Mouse (Mus musculus) heart, embryonic 14.5 days (tissue): ENCODE data around the gene Ikzf2. TPM values are rescaled to one million over a fixed set of nuclear protein-coding genes. Genes with fewer than 3 reads are reported as not detected.

Source experiments
- ATAC-seq: fragments of 200-750 bp; cut with Nextera tagmentation; 2 replicates; pipeline ENCODE4 v1.8.0; 2017; ENCODE audit warnings: low read depth, moderate TSS enrichment; ENCODE audit not compliant: insufficient number of reproducible peaks, insufficient read depth, low FRiP score
- H3K27ac ChIP-seq, 2 experiments: fragments of 200-500 bp in 1 of 2; fragments of 300-500 bp in 1 of 2; sonication (generic) in 1 of 2; replicated peaks in 1 of 2; 2 replicates each; pipeline ENCODE4 v1.5.1; 2012 to 2014; ENCODE audit warnings: low read depth in 2 of 2, low read length in 2 of 2, control low read depth in 1 of 2, mild to moderate bottlenecking in 1 of 2, mixed read lengths in 1 of 2; ENCODE audit not compliant: control insufficient read depth in 1 of 2, insufficient read depth in 1 of 2
- H3K27me3 ChIP-seq: fragments of 300-500 bp; sonication (generic); 2 replicates; pipeline ENCODE4 v1.6.1; 2014; ENCODE audit warnings: mild to moderate bottlenecking, low read length, control low read depth; ENCODE audit not compliant: control insufficient read depth, insufficient read depth
- H3K36me3 ChIP-seq: fragments of 300-500 bp; sonication (generic); 2 replicates; pipeline ENCODE4 v1.6.1; 2014; ENCODE audit warnings: mild to moderate bottlenecking, control low read depth, low read length, mixed read lengths; ENCODE audit not compliant: control insufficient read depth, insufficient read depth
- H3K4me1 ChIP-seq, 2 experiments: fragments of 200-500 bp in 1 of 2; fragments of 300-500 bp in 1 of 2; sonication (generic) in 1 of 2; 2 replicates each; pipeline ENCODE4 v1.6.1; 2012 to 2014; ENCODE audit warnings: low read length in 2 of 2, control low read depth in 1 of 2, mixed read lengths in 1 of 2; ENCODE audit not compliant: control insufficient read depth in 2 of 2, insufficient read depth in 2 of 2
- H3K4me2 ChIP-seq: fragments of 300-500 bp; sonication (generic); 2 replicates; pipeline ENCODE4 v1.6.1; 2014; ENCODE audit warnings: mild to moderate bottlenecking, low read length
- H3K4me3 ChIP-seq, 2 experiments: fragments of 200-500 bp in 1 of 2; fragments of 300-500 bp in 1 of 2; sonication (generic) in 1 of 2; 2 replicates each; pipeline ENCODE4 v1.5.1; 2012 to 2014; ENCODE audit warnings: low read length in 2 of 2, mild to moderate bottlenecking in 2 of 2, control low read depth in 1 of 2, low read depth in 1 of 2, moderate library complexity in 1 of 2; ENCODE audit not compliant: control insufficient read depth in 1 of 2, insufficient read depth in 1 of 2
- H3K9ac ChIP-seq: fragments of 300-500 bp; sonication (generic); 2 replicates; pipeline ENCODE4 v1.6.1; 2014; ENCODE audit warnings: mild to moderate bottlenecking, low read length
- H3K9me3 ChIP-seq: fragments of 300-500 bp; sonication (generic); 2 replicates; pipeline ENCODE4 v1.6.1; 2016; ENCODE audit warnings: low read length, control low read depth; ENCODE audit not compliant: control insufficient read depth
- WGBS: fragments of 180-500 bp; shearing (Covaris S2); extraction: QIAGEN DNeasy Blood & Tissue Kit; methylation state at CpG from one replicate; pipeline ENCODE4 v1.1.7; 2014; 5-methylcytosine and 5-hydroxymethylcytosine counted together
- polyA plus RNA-seq: library from polyadenylated mRNA; unstranded; fragments of >200 nt; fragmentation: Nextera tagmentation; extraction: Ambion mirVana; gene quantifications from 2 replicates; pipeline ENCODE4 v1.2.1, GENCODE M21; 2014

The Ikzf2 gene
- polyA plus RNA-seq, 1 experiment from 2014 or later: 3.3 TPM

DNA sequence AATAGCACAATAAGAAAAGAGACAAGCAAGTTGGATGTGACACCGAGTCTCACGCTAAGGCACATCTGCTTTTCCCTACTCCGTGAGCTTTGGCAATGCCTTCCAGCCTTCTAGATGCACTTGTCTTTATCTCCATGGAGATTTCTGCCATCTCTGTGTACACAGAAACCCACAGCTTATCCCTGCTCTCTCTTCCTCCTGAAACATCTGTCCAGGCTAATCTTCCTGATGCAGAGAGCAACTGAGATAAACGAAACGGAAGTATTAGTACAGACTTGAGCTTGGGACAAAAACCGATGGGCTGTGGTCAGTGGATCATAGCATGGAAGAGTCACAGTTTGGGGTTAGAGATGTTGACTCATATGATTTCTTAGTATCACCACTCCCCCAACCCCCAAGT is 179.5 kb downstream of the Ikzf2 start:
- Histone ChIP-seq H3K9ac (no peak overlapping the region), H3K27me3 (no peaks in the 10 kb centered on the region), H3K36me3 (no peaks in the 10 kb centered on the region), H3K4me3 (no peak overlapping the region), H3K9me3 (no peaks in the 10 kb centered on the region), H3K4me1 (peaks cover 2 to 4% of the 10 kb centered on the region in 2 experiments), H3K27ac (no peak overlapping the region), H3K4me2 (no peak overlapping the region)
- 64% methylated on average over 6 of the region's 6 CpGs for WGBS
- no peak for ATAC-seq

DNA sequence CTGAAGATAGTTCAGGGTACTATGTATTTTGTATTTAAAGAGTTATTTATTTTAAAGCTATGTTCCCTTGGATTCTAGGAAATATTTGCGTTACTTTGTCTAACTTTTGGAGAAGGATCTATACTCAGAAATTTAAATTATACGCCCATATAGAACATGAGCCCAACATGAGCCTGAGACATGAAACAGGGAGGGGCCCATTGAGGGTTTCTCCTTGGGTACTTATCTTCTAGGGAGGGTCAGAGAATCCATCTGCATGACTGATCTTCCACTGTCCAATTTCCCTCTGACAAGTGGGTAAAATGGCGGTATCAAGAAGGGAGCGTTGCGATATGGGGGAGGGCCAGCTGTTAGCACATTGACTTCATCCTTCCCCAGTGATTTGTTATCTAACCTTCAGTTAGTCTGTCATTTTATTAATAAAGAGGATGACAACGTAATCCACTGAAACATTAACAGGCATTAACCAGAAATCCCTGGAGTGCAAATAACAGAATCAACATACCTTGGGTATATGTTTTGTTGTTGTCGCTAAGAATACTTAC is 180.4 kb downstream of the Ikzf2 start:
- Histone ChIP-seq H3K27me3 (no peaks in the 10 kb centered on the region), H3K4me2 (no peak overlapping the region), H3K4me3 (no peak overlapping the region), H3K36me3 (no peaks in the 10 kb centered on the region), H3K27ac (no peak overlapping the region), H3K9me3 (no peaks in the 10 kb centered on the region), H3K4me1 (peaks cover 2 to 4% of the 10 kb centered on the region in 2 experiments), H3K9ac (no peak overlapping the region)
- 85% methylated on average over 7 of the region's 7 CpGs for WGBS
- no peak for ATAC-seq

DNA sequence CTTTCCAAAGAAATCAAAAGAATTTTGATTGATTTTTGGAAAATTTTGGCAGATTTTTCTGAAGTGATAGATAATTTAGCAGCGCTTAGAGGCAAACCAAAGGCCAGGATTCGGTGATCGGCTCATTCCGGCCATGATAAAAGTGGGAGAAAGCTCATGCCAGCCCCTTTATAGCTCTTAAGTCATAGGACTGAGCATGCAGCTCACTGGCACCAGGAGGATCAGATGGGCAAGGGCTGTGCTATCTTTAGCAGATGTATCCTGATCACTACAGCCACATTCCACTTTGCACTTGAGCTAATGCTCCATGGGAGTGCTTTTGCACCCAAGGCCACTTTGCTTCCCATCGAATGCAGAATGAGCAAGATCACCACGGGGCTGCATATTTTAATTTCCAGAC is 181.0 kb downstream of the Ikzf2 start:
- ATAC-seq: no peak
- 65% methylated on average over 6 of the region's 6 CpGs for WGBS
- no peak overlapping the region for H3K27ac ChIP-seq
- no peak overlapping the region for H3K4me2 ChIP-seq
- no peak overlapping the region for H3K4me3 ChIP-seq
- H3K36me3 ChIP-seq: no peaks in the 10 kb centered on the region
- H3K4me1 ChIP-seq: peaks cover 2 to 4% of the 10 kb centered on the region in 2 experiments
- H3K9ac ChIP-seq: no peak overlapping the region
- H3K27me3 ChIP-seq: no peaks in the 10 kb centered on the region
- H3K9me3 ChIP-seq: no peaks in the 10 kb centered on the region

DNA sequence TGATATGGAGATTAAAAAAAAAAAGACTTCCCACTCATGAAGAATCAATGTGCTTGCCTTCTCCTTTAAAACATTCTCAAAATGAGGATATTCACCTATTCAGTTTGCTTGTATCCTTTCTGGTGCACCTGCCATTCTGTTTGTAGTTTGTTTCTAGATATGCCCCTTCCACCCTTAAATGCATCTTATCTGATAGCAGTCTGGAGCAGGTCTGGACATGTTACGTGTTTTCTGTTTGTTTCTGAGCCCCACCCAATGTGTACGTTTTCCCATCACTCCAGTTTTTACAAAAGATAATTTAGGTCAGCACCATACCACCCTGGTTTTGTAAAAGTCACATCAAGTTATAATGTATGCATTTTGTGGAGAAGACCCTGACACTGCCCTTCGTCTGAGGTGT is 186.7 kb downstream of the Ikzf2 start:
- Histone ChIP-seq H3K9me3 (no peaks in the 10 kb centered on the region), H3K4me2 (no peak overlapping the region), H3K4me1 (no peaks in the 10 kb centered on the region), H3K27ac (no peak overlapping the region), H3K4me3 (no peak overlapping the region), H3K36me3 (no peaks in the 10 kb centered on the region), H3K9ac (no peak overlapping the region), H3K27me3 (no peaks in the 10 kb centered on the region)
- 73% methylated on average over 3 of the region's 3 CpGs for WGBS
- ATAC-seq: no peak

DNA sequence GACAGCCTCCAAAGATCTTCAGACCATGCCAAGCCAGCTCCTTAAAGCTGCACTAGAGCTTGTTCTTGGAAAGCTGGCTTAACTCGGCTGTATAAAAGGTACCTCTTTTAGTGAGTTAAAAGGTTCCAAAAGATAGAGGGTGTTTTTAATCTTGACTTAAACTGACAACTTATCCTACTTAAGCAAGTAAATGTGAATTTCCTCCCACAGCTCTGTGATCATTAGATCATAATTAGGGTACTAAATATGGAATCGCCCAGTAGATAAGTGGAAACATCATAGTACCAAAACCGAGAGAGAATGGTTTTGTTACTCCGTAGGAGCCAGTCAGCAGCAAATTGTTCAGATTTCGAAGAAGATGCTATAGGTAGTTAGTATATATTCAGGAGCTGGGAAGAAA is 187.4 kb downstream of the Ikzf2 start:
- no peaks in the 10 kb centered on the region for H3K4me1 ChIP-seq
- no peaks in the 10 kb centered on the region for H3K27me3 ChIP-seq
- H3K36me3 ChIP-seq: no peaks in the 10 kb centered on the region
- H3K9ac ChIP-seq: no peak overlapping the region
- H3K9me3 ChIP-seq: no peaks in the 10 kb centered on the region
- no peak overlapping the region for H3K27ac ChIP-seq
- 80% methylated on average over 5 of the region's 5 CpGs for WGBS
- no peak overlapping the region for H3K4me2 ChIP-seq
- H3K4me3 ChIP-seq: no peak overlapping the region
- ATAC-seq: no peak

DNA sequence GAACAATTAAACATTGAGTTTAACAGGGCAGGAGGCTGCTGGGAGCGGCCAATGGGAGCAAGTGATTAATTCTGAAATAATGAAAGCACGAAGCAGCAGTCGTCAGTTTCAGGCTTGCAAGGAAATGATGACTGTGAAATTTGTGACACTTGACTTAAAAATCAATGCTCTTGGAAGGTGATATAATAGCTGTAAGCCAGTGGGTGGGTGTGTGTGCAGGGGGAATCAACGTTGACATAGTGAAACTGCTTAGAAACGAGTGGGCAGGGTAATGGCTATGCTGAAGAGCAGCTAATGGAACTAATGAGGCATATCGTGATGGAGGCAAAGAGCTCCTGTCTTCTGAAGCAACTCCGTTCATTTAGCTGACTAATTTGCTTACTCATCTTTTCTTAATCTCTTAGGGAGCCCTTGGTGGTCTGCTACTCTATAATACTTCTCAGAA is 188.2 kb downstream of the Ikzf2 start:
- no peaks in the 10 kb centered on the region for H3K27me3 ChIP-seq
- H3K4me2 ChIP-seq: no peak overlapping the region

DNA sequence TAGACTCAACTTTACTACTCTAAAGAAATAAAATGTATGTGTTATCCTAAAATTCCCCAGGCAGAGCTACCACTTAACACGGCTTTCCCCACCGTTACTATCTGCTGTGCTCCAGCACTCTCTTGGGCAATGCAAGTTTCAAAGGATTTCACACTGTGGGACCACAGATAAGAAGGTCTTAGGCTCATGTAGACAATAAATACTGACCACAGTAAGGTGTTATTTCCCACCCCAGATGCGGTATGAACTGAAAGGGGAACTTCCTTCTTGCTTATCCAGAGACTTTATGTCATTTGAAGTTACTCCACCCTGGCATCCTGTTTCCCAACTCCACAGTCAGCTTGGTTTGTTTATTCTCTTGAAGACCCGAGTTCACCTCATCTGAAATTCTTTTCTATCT is 191.0 kb downstream of the Ikzf2 start:
- WGBS: 35% methylated on average over 4 of the region's 4 CpGs
- no peak overlapping the region for H3K4me2 ChIP-seq
- H3K27me3 ChIP-seq: no peaks in the 10 kb centered on the region
- H3K9me3 ChIP-seq: no peaks in the 10 kb centered on the region
- H3K9ac ChIP-seq: no peak overlapping the region
- H3K27ac ChIP-seq: no peak overlapping the region
- H3K36me3 ChIP-seq: no peaks in the 10 kb centered on the region
- no peak for ATAC-seq
- H3K4me3 ChIP-seq: no peak overlapping the region
- H3K4me1 ChIP-seq: no peaks in the 10 kb centered on the region

More for the DNA sequence above, 188.2 kb downstream of the Ikzf2 start:
- Histone ChIP-seq H3K27ac (no peak overlapping the region), H3K36me3 (no peaks in the 10 kb centered on the region), H3K9me3 (no peaks in the 10 kb centered on the region), H3K4me3 (no peak overlapping the region), H3K9ac (no peak overlapping the region), H3K4me1 (no peaks in the 10 kb centered on the region)
- 73% methylated on average over 7 of the region's 7 CpGs for WGBS
- no peak for ATAC-seq

DNA sequence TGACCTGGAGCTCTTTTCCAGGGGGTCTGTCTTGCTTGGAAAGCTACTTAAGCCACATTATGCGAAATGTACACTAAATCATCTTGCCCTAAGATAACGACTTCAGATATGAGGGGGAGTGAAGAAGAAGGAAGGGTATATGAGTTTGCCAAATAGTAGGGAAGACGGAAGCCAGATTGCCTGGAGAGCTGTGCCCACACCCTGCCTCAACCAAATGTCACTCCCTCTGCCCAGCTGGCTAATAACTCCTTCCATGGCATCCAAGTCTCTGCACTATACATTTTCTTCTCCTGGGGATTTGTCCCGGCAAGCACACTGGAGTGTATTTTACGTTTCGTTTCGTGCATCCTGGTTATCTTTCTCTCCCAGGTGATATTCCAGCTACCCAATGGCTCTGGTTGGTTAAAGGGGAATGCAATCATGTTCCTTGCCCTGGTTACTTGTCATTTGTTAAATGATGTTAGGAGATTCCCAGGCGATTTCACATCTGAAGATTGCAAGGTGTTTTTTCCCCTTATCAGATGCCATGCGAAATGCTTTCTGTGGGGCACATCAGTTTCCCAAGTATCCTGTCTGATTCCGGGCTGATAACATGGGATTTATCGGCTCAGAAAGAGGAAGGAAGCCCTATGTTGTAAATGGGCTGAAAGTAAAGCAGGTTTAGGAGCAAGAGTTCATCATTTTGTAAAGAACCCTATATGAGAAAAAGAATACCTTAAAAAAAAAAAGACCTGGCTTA is 193.6 kb downstream of the Ikzf2 start:
- H3K4me1 ChIP-seq: no peaks in the 10 kb centered on the region
- no peak overlapping the region for H3K9ac ChIP-seq
- WGBS: 71% methylated on average over 11 of the region's 11 CpGs
- no peaks in the 10 kb centered on the region for H3K9me3 ChIP-seq
- H3K27me3 ChIP-seq: no peaks in the 10 kb centered on the region
- no peak for ATAC-seq
- H3K27ac ChIP-seq: no peak overlapping the region
- H3K4me3 ChIP-seq: no peak overlapping the region
- H3K36me3 ChIP-seq: no peaks in the 10 kb centered on the region
- H3K4me2 ChIP-seq: no peak overlapping the region
